Mouse (Mus musculus): ENCODE results near the gene Nppb.

GRCm38 (mm10) chr4:148001013-148001789 is 15.6 kb downstream of the Nppb start:
- TF ChIP-seq CTCF (IDR thresholded peaks at IDR 0.05; ENCODE audit: low read depth) (no peak), EP300 (IDR thresholded peaks at IDR 0.05; ENCODE audit: low read depth) (no peak)

Data from heart, postnatal 0 days (tissue).